Mouse (Mus musculus) right cerebral cortex, adult 2 months (tissue): ENCODE data around the gene Megf8.
"Not testable (repeated sequence)": the region's sequence is repeated elsewhere in the genome, so short reads cannot be mapped to it uniquely, and the experiment has no call there.

Source experiments
- DNase-seq, 2 experiments: peaks; one replicate each; pipeline ENCODE4 v3.0.0; 2021 to 2022; ENCODE audit warnings: low spot score in 2 of 2

Gene Megf8

DNA sequence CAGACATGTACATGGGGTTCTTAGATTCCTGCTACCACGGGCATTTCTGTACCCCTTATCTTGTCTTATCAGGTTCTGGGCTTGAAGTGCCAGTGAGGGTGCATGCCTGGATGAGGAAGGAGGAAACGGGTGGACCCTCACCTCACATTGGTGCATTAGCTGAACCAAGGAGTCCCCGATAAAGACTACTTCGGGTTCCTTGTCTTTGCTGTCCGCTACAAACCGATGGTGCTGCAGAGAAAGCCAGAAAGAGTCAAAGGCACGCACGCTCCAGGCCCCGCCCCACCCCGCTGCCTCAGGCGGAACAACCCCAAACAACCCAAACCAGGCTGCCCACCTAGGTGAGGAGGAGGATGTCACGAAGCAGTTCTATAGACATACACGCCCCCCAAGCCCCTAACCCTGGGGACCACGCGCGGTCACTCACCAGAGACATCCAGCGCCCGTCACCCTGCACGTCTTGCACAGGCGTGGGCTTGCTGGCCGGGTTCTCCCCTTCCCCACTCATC lies 20.0 kb upstream of the Megf8 start:
- no peak for DNase-seq

GRCm38 (mm10) chr7:25297454-25298325 lies 19.3 kb upstream of the Megf8 start, which contains the start of gene Pafah1b3:
TSS of gene Pafah1b3 (minus strand) at chr7:25297986.
- DNase-seq: peak; percentile 87 to 90

DNA sequence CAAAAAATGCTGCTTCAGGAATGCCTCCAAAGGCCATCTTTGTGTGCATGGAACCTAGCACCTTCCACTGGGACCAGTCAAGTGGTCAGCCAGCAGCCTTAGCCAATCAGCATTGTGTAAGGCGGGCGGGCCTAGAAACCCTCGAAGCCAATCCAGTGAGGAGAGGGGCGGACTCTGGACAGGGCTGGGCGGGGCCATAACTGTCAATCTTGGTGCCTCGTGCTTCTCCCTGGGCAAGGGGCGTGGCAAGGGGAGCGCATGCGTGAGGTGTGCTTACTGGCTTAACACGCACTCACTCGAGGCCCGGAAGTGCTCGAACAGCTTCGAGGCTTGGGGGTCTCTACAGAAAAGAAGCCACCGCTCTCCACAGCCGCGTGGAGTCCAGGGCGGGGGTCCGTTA lies 15.9 kb upstream of the Megf8 start, which contains the start of gene Prr19:
Gene Prr19 (plus strand): TSS at position 349 of the 400 bp plus-strand sequence.
- no peak for DNase-seq

GRCm38 (mm10) chr7:25303003-25303684 lies 13.8 kb upstream of the Megf8 start:
- no peak for DNase-seq

DNA sequence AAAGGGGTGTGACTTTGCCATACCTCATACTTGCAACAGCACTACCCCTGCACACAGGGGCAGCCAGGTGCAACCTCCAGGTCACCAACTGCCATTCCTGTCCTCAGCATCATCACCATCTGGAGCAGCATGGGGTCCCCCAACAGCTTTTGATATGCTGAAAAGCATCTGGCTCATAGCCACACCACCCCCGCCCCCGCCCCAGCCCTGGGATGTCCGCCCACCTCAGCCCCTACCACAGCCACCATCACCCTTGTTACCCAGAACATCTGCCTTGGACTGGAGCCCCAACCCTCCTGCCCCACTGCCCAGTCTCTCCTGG lies 13.3 kb upstream of the Megf8 start:
- no peak for DNase-seq

- DNase-seq: no peak
Measured at GRCm38 (mm10) chr7:25305481-25305880, 11.5 kb upstream of the Megf8 start.

GRCm38 (mm10) chr7:25305956-25306613 lies 10.9 kb upstream of the Megf8 start, which contains the start of gene Tmem145:
TSS of gene Tmem145 (plus strand) at chr7:25306106.
- peak in 1 of 2 experiments; percentile 43 for DNase-seq

- no peak for DNase-seq
Measured at GRCm38 (mm10) chr7:25306614-25306996, 10.4 kb upstream of the Megf8 start.

GRCm38 (mm10) chr7:25308702-25309318 lies 8.2 kb upstream of the Megf8 start:
- DNase-seq: no peak

DNA sequence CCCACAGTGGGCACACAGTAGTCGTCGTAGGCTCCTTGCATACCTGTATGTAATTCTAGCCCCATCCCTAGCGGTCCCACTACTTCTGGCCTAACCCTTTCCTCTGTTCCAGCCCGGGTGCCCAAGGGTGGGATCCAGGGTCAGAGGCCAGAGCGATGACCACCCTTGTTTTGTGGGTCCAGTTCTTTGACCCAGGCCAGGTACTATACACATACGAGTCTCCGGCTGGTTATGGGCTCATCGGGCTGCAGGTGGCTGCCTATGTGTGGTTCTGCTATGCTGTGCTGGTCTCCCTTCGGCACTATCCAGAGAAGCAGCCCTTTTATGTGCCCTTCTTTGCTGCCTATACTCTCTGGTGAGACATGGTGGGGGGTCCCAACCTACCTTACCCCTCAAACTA lies 7.5 kb upstream of the Megf8 start:
- no peak for DNase-seq

- DNase-seq: no peak
Measured at GRCm38 (mm10) chr7:25311193-25311592, 5.8 kb upstream of the Megf8 start.

GRCm38 (mm10) chr7:25313325-25313724 lies 3.6 kb upstream of the Megf8 start:
- no peak for DNase-seq

- no peak for DNase-seq
Measured at GRCm38 (mm10) chr7:25314606-25315305, 2.2 kb upstream of the Megf8 start.

DNA sequence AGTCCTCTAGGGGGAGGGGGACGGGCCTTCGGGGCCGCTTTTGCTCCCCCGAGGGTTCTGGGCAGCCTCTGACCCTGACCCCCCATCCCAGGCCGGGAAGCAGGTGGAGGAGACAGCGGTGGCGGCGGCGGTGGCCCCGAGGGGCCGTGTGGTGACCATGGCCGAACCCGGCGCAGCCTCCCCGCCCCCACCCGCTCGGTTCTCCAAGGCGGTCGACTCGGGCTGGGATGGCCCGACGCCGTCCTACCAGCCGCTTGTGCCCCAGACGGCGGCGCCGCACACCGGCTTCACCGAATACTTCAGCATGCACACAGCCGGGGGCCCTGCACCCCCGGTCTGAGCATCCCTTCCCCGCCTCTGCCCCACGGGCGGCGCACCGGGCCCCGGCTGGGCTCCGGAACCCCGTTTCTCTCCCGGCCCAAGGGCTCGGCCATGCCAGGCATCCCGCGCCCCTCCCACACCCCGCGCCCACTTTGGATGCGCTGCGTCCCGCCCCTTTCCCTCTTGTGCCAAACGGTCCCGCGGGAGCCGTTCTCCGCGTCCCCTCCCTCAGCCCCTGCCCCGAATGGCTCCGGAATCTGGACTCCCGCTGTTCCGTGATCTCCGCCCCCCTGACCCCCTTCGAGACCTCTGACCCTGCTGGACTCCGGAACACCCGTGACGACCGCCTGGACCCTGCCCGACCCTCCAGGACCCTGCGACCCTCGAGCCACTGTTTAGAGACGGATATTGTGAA lies 1.5 kb upstream of the Megf8 start:
- DNase-seq: no peak

DNA sequence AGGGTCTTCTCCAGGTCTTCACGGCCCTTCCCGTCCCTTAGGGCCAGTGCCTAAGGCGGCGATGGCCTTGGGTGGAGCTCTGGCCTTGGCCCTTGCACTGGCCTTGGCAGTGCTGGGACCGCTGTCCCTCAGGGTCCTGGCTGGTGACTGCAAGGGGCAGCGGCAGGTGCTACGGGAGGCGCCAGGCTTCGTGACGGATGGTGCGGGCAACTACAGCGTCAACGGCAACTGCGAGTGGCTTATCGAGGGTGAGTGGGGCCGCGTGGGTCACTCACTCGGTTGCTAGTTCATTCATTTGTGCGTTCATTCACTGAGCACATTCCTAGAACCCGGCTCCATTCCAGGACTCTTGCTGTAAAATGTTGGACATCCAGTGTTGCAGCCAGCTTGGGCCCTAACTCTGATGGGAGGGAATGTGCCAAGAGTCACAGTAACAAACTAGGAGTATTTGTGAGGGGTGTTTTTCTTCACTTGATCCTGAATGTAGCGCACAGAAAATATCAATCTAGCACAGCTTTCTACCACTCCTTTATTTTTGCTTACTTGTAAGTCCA lies 559 bp downstream of the Megf8 start:
- peak in 1 of 2 experiments; percentile 38 for DNase-seq

GRCm38 (mm10) chr7:25322058-25322484 lies 5.1 kb downstream of the Megf8 start:
- no peak for DNase-seq

- DNase-seq: no peak
Measured at GRCm38 (mm10) chr7:25323219-25323618, 6.3 kb downstream of the Megf8 start.

DNA sequence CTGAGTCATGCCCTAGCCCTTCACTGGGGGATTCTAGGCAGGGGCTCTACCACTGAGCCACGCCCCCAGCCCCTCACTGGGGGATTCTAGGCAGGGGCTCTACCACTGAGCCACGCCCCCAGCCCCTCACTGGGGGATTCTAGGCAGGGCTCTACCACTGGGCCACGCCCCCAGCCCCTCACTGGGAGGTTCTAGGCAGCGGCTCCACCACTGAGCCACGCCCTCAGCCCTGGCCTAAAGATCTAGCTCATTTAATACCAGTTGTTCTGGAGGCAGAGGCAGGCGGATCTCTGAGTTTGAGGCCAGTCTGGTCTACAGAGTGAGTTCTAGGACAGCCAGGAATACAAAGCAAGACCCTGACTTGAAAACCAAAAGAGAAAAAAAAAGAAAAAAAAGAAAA lies 8.5 kb downstream of the Megf8 start:
- not testable (repeated sequence) for DNase-seq

DNA sequence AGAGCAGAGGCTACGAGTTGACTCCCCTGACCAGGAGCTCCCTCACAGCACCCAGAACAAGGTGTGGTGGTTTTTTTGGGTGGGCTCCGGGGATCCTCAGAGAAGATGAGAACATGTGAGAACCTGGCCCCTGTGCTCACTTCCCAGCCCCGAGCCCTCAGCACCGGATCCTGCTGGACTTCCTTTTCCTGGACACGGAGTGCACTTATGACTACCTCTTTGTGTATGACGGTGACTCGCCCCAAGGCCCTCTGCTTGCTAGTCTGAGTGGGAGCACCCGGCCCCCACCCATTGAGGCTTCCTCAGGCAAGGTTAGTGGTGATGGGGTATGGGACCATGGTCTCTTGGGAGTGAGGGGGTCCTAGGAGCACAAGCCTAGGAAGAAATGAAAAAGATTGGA lies 9.3 kb downstream of the Megf8 start:
- DNase-seq: no peak
